ENCODE assay signal across 24 mouse cellular contexts in the genomic region with DNA sequence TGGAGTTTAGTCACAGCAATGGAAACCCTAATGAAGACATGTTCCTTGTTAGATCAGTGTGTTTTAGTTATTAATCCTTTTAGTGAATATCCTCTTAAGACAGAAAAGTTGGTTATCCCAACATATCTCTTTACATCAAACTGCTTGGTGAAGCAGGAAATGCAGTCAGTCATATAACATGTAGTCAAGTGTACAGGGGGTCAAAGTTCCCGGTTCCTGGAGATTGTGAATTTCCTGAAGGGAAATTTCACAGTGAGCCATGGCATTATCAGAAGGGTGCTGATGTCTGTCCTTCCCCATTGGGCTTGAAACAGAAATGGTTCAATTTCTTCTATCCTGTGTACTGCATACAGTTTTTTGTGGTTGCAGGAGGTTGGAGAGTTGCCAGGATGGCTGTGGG. TPM values are rescaled to one million over a fixed set of nuclear protein-coding genes. Genes with fewer than 3 reads are reported as not detected.
DNase-seq lines count a peak whose midpoint lies in the region; ATAC-seq lines count a peak whose summit lies in the region.
"Had no signal": no experiment of that assay in that cellular context is flagged by ENCODE, and none has a peak within 500 bp of the region (broad histone marks: within the 10 kb centered on the region; RNA-seq: fewer than 3 reads in every experiment).

No protein-coding gene starts in this region.

- no peaks in the 10 kb centered on the region for H3K27me3 ChIP-seq in heart, embryonic 14.5 days (ENCODE audit: control insufficient read depth, insufficient read depth, low read length)
- no peaks in the 10 kb centered on the region for H3K27me3 ChIP-seq in intestine, embryonic 16.5 days (replicated peaks; ENCODE audit: control insufficient read depth, insufficient read depth, low read length)
- no peaks in the 10 kb centered on the region for H3K27me3 ChIP-seq in intestine, embryonic 15.5 days (replicated peaks)
- H3K27me3 ChIP-seq in forebrain, embryonic 16.5 days (replicated peaks; ENCODE audit: control insufficient read depth, insufficient read depth, low read length): no peaks in the 10 kb centered on the region
- H3K27me3 ChIP-seq: embryonic facial prominence, embryonic 13.5 days; forebrain, embryonic 12.5 days; hindbrain, embryonic 15.5 days; Patski had no signal

- no peak for ATAC-seq in heart, embryonic 14.5 days (ENCODE audit: insufficient number of reproducible peaks, insufficient read depth, low FRiP score, low read depth)
- peak; percentile 84 for ATAC-seq in intestine, embryonic 16.5 days
- no peak for ATAC-seq in intestine, embryonic 15.5 days
- no peak for ATAC-seq in forebrain, embryonic 16.5 days
- ATAC-seq: activated CD4-positive, CD25-positive, alpha-beta regulatory T cell, adult 4 months; CD4-positive, CD25-positive, alpha-beta regulatory T cell, adult 4 months; forebrain, postnatal 0 days; Patski had no signal

- WGBS in heart, embryonic 14.5 days: 68% methylated on average over 1 of the region's 1 CpGs
- WGBS in intestine, embryonic 16.5 days: 71% methylated on average over 1 of the region's 1 CpGs
- WGBS in intestine, embryonic 15.5 days: 66% methylated on average over 1 of the region's 1 CpGs
- 32% methylated on average over 1 of the region's 1 CpGs for WGBS in large intestine, adult 2 months
- 83% methylated on average over 1 of the region's 1 CpGs for WGBS in forebrain, embryonic 16.5 days

- DNase-seq in heart, postnatal 10 days: no peak
- peak; percentile 8 for DNase-seq in large intestine, adult 2 months (ENCODE audit: low read depth, low spot score)
- DNase-seq: adrenal gland, adult 2 months; adrenal gland, postnatal 25 days; B cell, adult 2 months; cerebellum, adult 18-20 months; cerebellum, adult 9-11 months; cerebellum, postnatal 36 days; forebrain, postnatal 0 days; gastrocnemius, postnatal 25 days; heart, adult 11 months; kidney, adult 18-20 months had no signal

- H3K4me3 ChIP-seq in heart, embryonic 14.5 days (ENCODE audit: control insufficient read depth in 1 of 2, insufficient read depth in 1 of 2, low read depth in 1 of 2, low read length in 2 of 2): no peak overlapping the region
- H3K4me3 ChIP-seq in intestine, embryonic 16.5 days (ENCODE audit: low read length): no peak overlapping the region
- H3K4me3 ChIP-seq in intestine, embryonic 15.5 days (replicated peaks): no peak overlapping the region
- H3K4me3 ChIP-seq in forebrain, embryonic 16.5 days (replicated peaks; ENCODE audit: low read length): no peak overlapping the region
- H3K4me3 ChIP-seq: embryonic facial prominence, embryonic 13.5 days; forebrain, embryonic 12.5 days; heart, embryonic 10.5 days; hindbrain, embryonic 15.5 days had no signal

- H3K4me2 ChIP-seq in heart, embryonic 14.5 days (ENCODE audit: low read length): peak overlapping the region; percentile 34; the same call in 1 of the 2 replicates
- no peak overlapping the region for H3K4me2 ChIP-seq in intestine, embryonic 16.5 days (ENCODE audit: low read depth, low read length)
- H3K4me2 ChIP-seq in intestine, embryonic 15.5 days (replicated peaks): no peak overlapping the region
- H3K4me2 ChIP-seq in forebrain, embryonic 16.5 days (ENCODE audit: low read length): no peak overlapping the region
- H3K4me2 ChIP-seq: embryonic facial prominence, embryonic 13.5 days; forebrain, embryonic 12.5 days; hindbrain, embryonic 15.5 days had no signal

- H3K4me1 ChIP-seq in heart, embryonic 14.5 days (ENCODE audit: control insufficient read depth in 2 of 2, insufficient read depth in 2 of 2, low read length in 2 of 2): peaks cover 3 to 16% of the 10 kb centered on the region in 2 experiments; a peak in 3 of 4 replicates
- H3K4me1 ChIP-seq in intestine, embryonic 16.5 days (ENCODE audit: control insufficient read depth, insufficient read depth, low read length): no peaks in the 10 kb centered on the region
- no peaks in the 10 kb centered on the region for H3K4me1 ChIP-seq in intestine, embryonic 15.5 days (replicated peaks)
- H3K4me1 ChIP-seq in forebrain, embryonic 16.5 days (replicated peaks; ENCODE audit: control insufficient read depth, insufficient read depth, low read length): peaks cover 5% of the 10 kb centered on the region; the same call in 1 of the 2 replicates
- H3K4me1 ChIP-seq: embryonic facial prominence, embryonic 13.5 days; forebrain, embryonic 12.5 days; heart, embryonic 10.5 days; hindbrain, embryonic 15.5 days had no signal

- H3K36me3 ChIP-seq in heart, embryonic 14.5 days (ENCODE audit: control insufficient read depth, insufficient read depth, low read length): no peaks in the 10 kb centered on the region
- H3K36me3 ChIP-seq in intestine, embryonic 16.5 days (ENCODE audit: control insufficient read depth, insufficient read depth, low read length): no peaks in the 10 kb centered on the region
- no peaks in the 10 kb centered on the region for H3K36me3 ChIP-seq in intestine, embryonic 15.5 days
- H3K36me3 ChIP-seq in forebrain, embryonic 16.5 days (ENCODE audit: control insufficient read depth, insufficient read depth): no peaks in the 10 kb centered on the region
- H3K36me3 ChIP-seq: embryonic facial prominence, embryonic 13.5 days; forebrain, embryonic 12.5 days; G1E; heart, embryonic 10.5 days; hindbrain, embryonic 15.5 days had no signal

- H3K27ac ChIP-seq in heart, embryonic 14.5 days (replicated peaks in 1 of 2; ENCODE audit: control insufficient read depth in 1 of 2, insufficient read depth in 1 of 2, low read depth in 2 of 2, low read length in 2 of 2): peak overlapping the region; percentile 64 to 68; a peak in 3 of 4 replicates
- no peak overlapping the region for H3K27ac ChIP-seq in intestine, embryonic 16.5 days (ENCODE audit: low read length)
- H3K27ac ChIP-seq in intestine, embryonic 15.5 days: no peak overlapping the region
- no peak overlapping the region for H3K27ac ChIP-seq in forebrain, embryonic 16.5 days (ENCODE audit: low read length)
- H3K27ac ChIP-seq: embryonic facial prominence, embryonic 13.5 days; forebrain, embryonic 12.5 days; heart, embryonic 10.5 days; hindbrain, embryonic 15.5 days had no signal

- intact Hi-C loops in heart, postnatal 10 days (cut with DNase I): no loop called here

- H3K9ac ChIP-seq in heart, embryonic 14.5 days (ENCODE audit: low read length): no peak overlapping the region
- no peak overlapping the region for H3K9ac ChIP-seq in intestine, embryonic 16.5 days (ENCODE audit: low read depth, low read length)
- H3K9ac ChIP-seq in intestine, embryonic 15.5 days: no peak overlapping the region
- no peak overlapping the region for H3K9ac ChIP-seq in forebrain, embryonic 16.5 days (replicated peaks; ENCODE audit: low read depth, low read length)
- H3K9ac ChIP-seq: embryonic facial prominence, embryonic 13.5 days; forebrain, embryonic 12.5 days; forebrain, postnatal 0 days; hindbrain, embryonic 15.5 days had no signal

- H3K9me3 ChIP-seq in heart, embryonic 14.5 days (ENCODE audit: control insufficient read depth, low read length): no peaks in the 10 kb centered on the region
- no peaks in the 10 kb centered on the region for H3K9me3 ChIP-seq in intestine, embryonic 16.5 days (ENCODE audit: control insufficient read depth, low read length)
- no peaks in the 10 kb centered on the region for H3K9me3 ChIP-seq in intestine, embryonic 15.5 days
- H3K9me3 ChIP-seq in forebrain, embryonic 16.5 days (ENCODE audit: control insufficient read depth, low read length): no peaks in the 10 kb centered on the region
- H3K9me3 ChIP-seq: embryonic facial prominence, embryonic 13.5 days; forebrain, embryonic 12.5 days; G1E; heart, embryonic 10.5 days; hindbrain, embryonic 15.5 days had no signal

RNA-seq across cellular contexts. Expression of a gene that starts 25.3 kb away (rescaled TPM):
- polyA plus RNA-seq in heart, embryonic 14.5 days (2014; fragmentation: Nextera tagmentation; extraction: Ambion mirVana): 24.9 and 27.0 TPM in 2 replicates
- total RNA-seq in heart, postnatal 10 days (2021): 10 to 100 TPM; 67.1 to 70.1 TPM
- 8.9 and 9.2 TPM in 2 replicates for polyA plus RNA-seq in intestine, embryonic 16.5 days (2015; fragmentation: Nextera tagmentation; extraction: Ambion mirVana)
- polyA plus RNA-seq in intestine, embryonic 15.5 days (2015; fragmentation: Nextera tagmentation; extraction: Ambion mirVana): 13.7 and 14.6 TPM in 2 replicates
- 1.5 and 1.8 TPM in 2 replicates for polyA plus RNA-seq in large intestine, adult 2 months (2012; rRNA removed)
- polyA plus RNA-seq in forebrain, embryonic 16.5 days (2015; fragmentation: Nextera tagmentation; extraction: Ambion mirVana): 33.9 and 37.5 TPM in 2 replicates
- polyA plus RNA-seq: CD4-positive, CD25-positive, alpha-beta regulatory T cell, adult 4 months; G1E had no signal

Comparison
In these comparisons a context has a peak if more than half of its experiments do, and no peak if none do; other contexts are left out.
1. H3K27ac ChIP-seq: peak in heart, embryonic 14.5 days (2 of 2); none in intestine, embryonic 16.5 days (single experiment), intestine, embryonic 15.5 days (single experiment) and forebrain, embryonic 16.5 days (single experiment).